9 mouse cellular contexts compared by ENCODE assay signal in genomic region chr9:121337216-121337937, GRCm38 (mm10). TPM values are rescaled to one million over a fixed set of nuclear protein-coding genes. Genes with fewer than 3 reads are reported as not detected.
DNase-seq lines count a peak whose midpoint lies in the region; ATAC-seq lines count a peak whose summit lies in the region.
"Had no signal": no experiment of that assay in that cellular context is flagged by ENCODE, and none has a peak within 500 bp of the region (broad histone marks: within the 10 kb centered on the region; RNA-seq: fewer than 3 reads in every experiment).

No protein-coding gene starts in this region.

- H3K9ac ChIP-seq in heart, embryonic 16.5 days (ENCODE audit: low read length): peak overlapping the region; percentile 52
- H3K9ac ChIP-seq in lung, embryonic 15.5 days: no peak overlapping the region
- peak overlapping the region; percentile 42; the same call in 1 of the 2 replicates for H3K9ac ChIP-seq in stomach, embryonic 16.5 days (ENCODE audit: low read length)

- peaks cover 69% of the 10 kb centered on the region for H3K4me1 ChIP-seq in heart, embryonic 16.5 days (ENCODE audit: control insufficient read depth, insufficient read depth, low read length)
- peaks cover 57% of the 10 kb centered on the region for H3K4me1 ChIP-seq in lung, embryonic 15.5 days
- H3K4me1 ChIP-seq in stomach, embryonic 16.5 days (ENCODE audit: control insufficient read depth, insufficient read depth, low read length): peaks cover 35% of the 10 kb centered on the region

- 53% methylated on average over 9 of the region's 9 CpGs for WGBS in heart, embryonic 16.5 days
- 46% methylated on average over 9 of the region's 9 CpGs for WGBS in lung, embryonic 15.5 days
- WGBS in stomach, embryonic 16.5 days: 54% methylated on average over 9 of the region's 9 CpGs

- no peaks in the 10 kb centered on the region for H3K9me3 ChIP-seq in heart, embryonic 16.5 days (replicated peaks; ENCODE audit: control insufficient read depth, low read length)
- H3K9me3 ChIP-seq in lung, embryonic 15.5 days: no peaks in the 10 kb centered on the region
- H3K9me3 ChIP-seq in stomach, embryonic 16.5 days (replicated peaks; ENCODE audit: control insufficient read depth, low read length): no peaks in the 10 kb centered on the region

- H3K4me3 ChIP-seq in heart, embryonic 16.5 days (ENCODE audit: low read length): no peak overlapping the region
- H3K4me3 ChIP-seq in lung, embryonic 15.5 days: no peak overlapping the region
- H3K4me3 ChIP-seq in stomach, embryonic 16.5 days (replicated peaks; ENCODE audit: low read length): no peak overlapping the region

- peak overlapping the region; percentile 30; the same call in 1 of the 2 replicates for H3K4me2 ChIP-seq in heart, embryonic 16.5 days (ENCODE audit: low read depth, low read length)
- H3K4me2 ChIP-seq in lung, embryonic 15.5 days: no peak overlapping the region
- H3K4me2 ChIP-seq in stomach, embryonic 16.5 days (ENCODE audit: low read depth, low read length): 0 out of 2 replicates have a peak overlapping the region, but pooled peaks have one; percentile 15

- H3K27me3 ChIP-seq in heart, embryonic 16.5 days (ENCODE audit: control insufficient read depth, insufficient read depth, low read length): no peaks in the 10 kb centered on the region
- no peaks in the 10 kb centered on the region for H3K27me3 ChIP-seq in lung, embryonic 15.5 days
- H3K27me3 ChIP-seq in stomach, embryonic 16.5 days (ENCODE audit: control insufficient read depth, insufficient read depth, low read length): no peaks in the 10 kb centered on the region

- peak; percentile 87 for DNase-seq in ES-CJ7 (ENCODE audit: low read depth, low spot score)
- peak; percentile 57 for DNase-seq in embryo, embryonic 11 days
- DNase-seq in cerebellum, adult 11-12 months: no peak
- no peak for DNase-seq in spleen, adult 18-20 months

- ATAC-seq in heart, embryonic 16.5 days (replicated peaks; ENCODE audit: extremely low read depth, insufficient read depth, low FRiP score): 0 out of 2 replicates have a peak, but pooled peaks have one; percentile 7
- ATAC-seq in lung, embryonic 15.5 days (ENCODE audit: borderline replicate concordance, extremely low read depth, low FRiP score, low TSS enrichment): peak; percentile 46
- peak; percentile 61; the same call in 1 of the 2 replicates for ATAC-seq in stomach, embryonic 16.5 days (ENCODE audit: insufficient read depth, low FRiP score)
- no peak for ATAC-seq in megakaryocyte-erythroid progenitor cell, adult 5-6 weeks (replicated peaks; ENCODE audit: low FRiP score, low TSS enrichment, poor library complexity, severe bottlenecking)

- H3K27ac ChIP-seq in heart, embryonic 16.5 days (ENCODE audit: low read length): peak overlapping the region; percentile 86
- peak overlapping the region; percentile 87 for H3K27ac ChIP-seq in lung, embryonic 15.5 days
- peak overlapping the region; percentile 78 for H3K27ac ChIP-seq in stomach, embryonic 16.5 days (ENCODE audit: low read length)
- H3K27ac ChIP-seq: macrophage had no signal

- no peaks in the 10 kb centered on the region for H3K36me3 ChIP-seq in heart, embryonic 16.5 days (ENCODE audit: control insufficient read depth, insufficient read depth)
- H3K36me3 ChIP-seq in lung, embryonic 15.5 days: no peaks in the 10 kb centered on the region
- H3K36me3 ChIP-seq in stomach, embryonic 16.5 days (ENCODE audit: control insufficient read depth, insufficient read depth, low read length): no peaks in the 10 kb centered on the region

RNA-seq across cellular contexts. Expression of gene Trak1, which starts 40.1 kb away (rescaled TPM):
- 42.4 and 48.9 TPM in 2 replicates for polyA plus RNA-seq in heart, embryonic 16.5 days (2015; fragmentation: Nextera tagmentation; extraction: Ambion mirVana)
- polyA plus RNA-seq in lung, embryonic 15.5 days (2015; fragmentation: Nextera tagmentation; extraction: Ambion mirVana): 24.1 and 25.3 TPM in 2 replicates
- polyA plus RNA-seq in stomach, embryonic 16.5 days (2015; fragmentation: Nextera tagmentation; extraction: Ambion mirVana): 24.1 and 25.1 TPM in 2 replicates
- 45.6 and 50.2 TPM in 2 replicates for total RNA-seq in megakaryocyte-erythroid progenitor cell, adult 5-6 weeks (2014; fragmentation: Nextera tagmentation)
- total RNA-seq in megakaryocyte-erythroid progenitor cell, adult 5-6 weeks (2017): 14.2 and 23.2 TPM in 2 replicates

Comparison
In these comparisons a context has a peak if more than half of its experiments do, and no peak if none do; other contexts are left out.
1. DNase-seq: peak in ES-CJ7 (single experiment) and embryo, embryonic 11 days (single experiment); none in cerebellum, adult 11-12 months (single experiment) and spleen, adult 18-20 months (0 of 2).
2. Peak in every context shown above with its lines, with median percentiles within 50 percentile points of each other: H3K27ac ChIP-seq.